Mouse (Mus musculus) lung, adult 2 months (tissue): ENCODE measurements around the gene Syn3. TPM values are rescaled to one million over a fixed set of nuclear protein-coding genes. Genes with fewer than 3 reads are reported as not detected.
"Not testable (repeated sequence)": the region's sequence is repeated elsewhere in the genome, so short reads cannot be mapped to it uniquely, and the experiment has no call there.

ENCODE experiments used
- DNase-seq: peaks from one replicate; pipeline ENCODE4 v3.0.0; 2022
- H3K4me1 ChIP-seq: fragments of 200-500 bp; 2 replicates; pipeline ENCODE4 v1.6.1; 2011; ENCODE audit warnings: low read length; ENCODE audit not compliant: control insufficient read depth, insufficient read depth
- H3K4me3 ChIP-seq: fragments of 200-500 bp; replicated peaks from 2 replicates; pipeline ENCODE3; 2011; ENCODE audit warnings: low read depth, mild to moderate bottlenecking, control low read depth, low read length; ENCODE audit errors: extremely low read depth
- CTCF ChIP-seq: fragments of 200-500 bp; IDR thresholded peaks from 2 replicates; pipeline ENCODE4 v1.5.1; 2011; ENCODE audit warnings: mild to moderate bottlenecking, low read length, control low read depth; ENCODE audit not compliant: insufficient read depth
- POLR2A ChIP-seq: fragments of 200-500 bp; IDR thresholded peaks from 2 replicates; pipeline ENCODE4 v1.6.1; 2011; ENCODE audit warnings: low read depth, mild to moderate bottlenecking, control low read depth, low read length, borderline replicate concordance; ENCODE audit errors: extremely low read depth
- WGBS: fragments of 180-500 bp; shearing (Covaris S2); methylation state at CpG from one replicate; pipeline ENCODE4 v1.1.7; 2018; 5-methylcytosine and 5-hydroxymethylcytosine counted together
- polyA plus RNA-seq: library from polyadenylated mRNA; depleted of rRNA; stranded (reverse); fragments of >200 nt; gene quantifications from 2 replicates; pipeline ENCODE4 v1.2.3, GENCODE M21; 2012

The Syn3 gene
- polyA plus RNA-seq, 1 experiment, result 1.1 TPM

DNA sequence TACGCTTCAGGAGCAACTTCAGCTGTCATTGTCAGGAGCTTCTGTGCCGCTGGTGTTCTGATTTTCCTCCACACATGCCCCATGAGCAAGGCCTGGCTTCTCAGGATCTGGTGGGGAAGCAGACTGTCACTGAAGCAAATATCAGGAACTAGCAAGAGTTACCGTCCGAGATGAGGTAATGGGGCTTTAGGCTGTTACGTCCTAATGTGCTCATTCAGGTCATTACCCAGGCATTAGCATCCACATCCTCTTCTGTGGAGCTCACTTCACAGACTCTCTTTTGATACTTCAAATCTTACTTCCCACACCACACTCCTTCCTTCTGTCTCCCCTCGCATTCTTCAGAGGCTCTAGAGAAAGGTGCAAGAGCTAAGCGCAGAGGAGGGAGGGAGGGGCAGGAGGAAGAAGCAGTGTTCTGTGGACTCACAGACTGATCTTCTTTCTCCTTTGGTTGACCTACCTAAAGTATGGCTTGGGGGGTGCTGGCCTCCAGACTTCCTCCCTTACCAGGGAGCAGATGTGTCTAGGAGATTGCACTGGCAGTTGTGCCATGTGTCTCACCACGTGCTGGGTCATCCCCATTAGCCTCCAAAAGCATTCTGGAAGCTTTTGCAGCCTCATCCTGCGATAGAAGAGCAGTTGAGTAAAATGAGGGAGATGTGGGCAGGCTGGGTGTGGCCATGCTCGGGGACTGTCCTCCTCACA is 445.7 kb downstream of the Syn3 start:
- no peak overlapping the region for H3K4me3 ChIP-seq
- WGBS, result 83% methylated on average over 10 of the region's 10 CpGs
- H3K4me1 ChIP-seq, result no peaks in the 10 kb centered on the region
- TF ChIP-seq POLR2A (no peak), CTCF (no peak)
- no peak for DNase-seq

DNA sequence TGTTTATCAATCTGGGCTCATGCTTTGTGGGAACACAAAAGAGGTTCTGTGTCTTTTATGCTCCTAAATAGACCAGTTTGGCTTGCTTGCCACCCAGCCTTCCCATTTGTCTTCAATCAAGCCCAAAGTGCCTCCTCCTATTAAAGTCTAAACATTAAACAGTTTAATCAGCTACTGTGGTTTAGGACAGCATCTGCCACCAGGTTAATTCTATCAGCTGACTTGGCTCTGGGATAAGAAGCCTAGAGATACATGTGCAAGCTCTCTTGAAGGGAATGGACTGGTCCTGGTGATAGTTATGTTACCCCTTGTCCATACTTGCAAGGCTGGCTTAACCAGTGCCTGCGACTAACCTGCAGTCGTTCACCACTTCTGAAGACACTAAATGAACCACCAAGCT is 448.2 kb downstream of the Syn3 start:
- WGBS, result 84% methylated on average over 2 of the region's 2 CpGs
- H3K4me3 ChIP-seq, result no peak overlapping the region

DNA sequence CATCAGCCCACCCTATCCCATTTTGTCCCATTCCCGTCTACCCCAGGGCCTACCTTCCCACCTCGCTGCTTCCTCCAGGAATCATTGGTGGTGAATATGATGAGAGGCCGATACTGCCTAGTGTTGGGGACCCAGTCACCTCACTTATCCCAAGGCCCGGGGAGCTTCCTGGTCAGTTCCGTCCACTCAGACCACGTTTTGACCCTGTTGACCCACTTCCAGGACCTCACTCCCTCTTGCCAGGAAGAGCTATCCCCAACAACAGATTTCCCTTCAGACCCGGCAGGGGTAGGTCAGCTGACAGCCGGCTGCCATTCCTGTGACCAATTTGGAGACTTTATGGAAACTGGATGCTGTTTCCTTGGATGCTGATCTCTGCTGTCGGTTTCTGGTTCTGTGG is 450.9 kb downstream of the Syn3 start:
- no peak for TF ChIP-seq POLR2A
- TF ChIP-seq CTCF, result no peak
- DNase-seq, result no peak
- H3K4me3 ChIP-seq, result no peak overlapping the region
- H3K4me1 ChIP-seq, result peaks cover 2% of the 10 kb centered on the region
- WGBS, result 83% methylated on average over 9 of the region's 9 CpGs

More for the DNA sequence above, 448.2 kb downstream of the Syn3 start:
- no peak for DNase-seq
- TF ChIP-seq CTCF (no peak), POLR2A (no peak)
- no peaks in the 10 kb centered on the region for H3K4me1 ChIP-seq

DNA sequence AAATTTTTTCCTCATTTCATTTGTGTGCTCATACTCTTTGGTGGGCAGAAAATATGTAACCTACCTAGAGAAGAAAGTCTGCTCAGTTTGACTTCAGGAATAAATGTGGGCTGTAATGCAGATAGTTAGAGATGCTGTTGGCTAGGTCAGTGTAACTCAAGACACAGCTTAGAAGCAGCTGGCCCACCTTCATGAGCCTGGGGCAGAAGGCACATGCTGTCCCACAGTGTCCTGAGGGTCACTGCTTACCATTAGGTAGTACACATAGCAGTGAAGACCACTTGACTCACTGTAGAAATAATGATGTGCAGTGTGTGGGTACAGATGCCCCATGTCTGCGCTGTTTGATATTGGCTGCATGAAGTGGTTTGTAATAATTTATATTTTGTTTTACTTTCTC is 452.3 kb downstream of the Syn3 start:
- 98% methylated on average over 1 of the region's 1 CpGs for WGBS
- H3K4me1 ChIP-seq, result peaks cover 2% of the 10 kb centered on the region
- no peak for DNase-seq
- no peak overlapping the region for H3K4me3 ChIP-seq
- TF ChIP-seq CTCF (no peak), POLR2A (no peak)

DNA sequence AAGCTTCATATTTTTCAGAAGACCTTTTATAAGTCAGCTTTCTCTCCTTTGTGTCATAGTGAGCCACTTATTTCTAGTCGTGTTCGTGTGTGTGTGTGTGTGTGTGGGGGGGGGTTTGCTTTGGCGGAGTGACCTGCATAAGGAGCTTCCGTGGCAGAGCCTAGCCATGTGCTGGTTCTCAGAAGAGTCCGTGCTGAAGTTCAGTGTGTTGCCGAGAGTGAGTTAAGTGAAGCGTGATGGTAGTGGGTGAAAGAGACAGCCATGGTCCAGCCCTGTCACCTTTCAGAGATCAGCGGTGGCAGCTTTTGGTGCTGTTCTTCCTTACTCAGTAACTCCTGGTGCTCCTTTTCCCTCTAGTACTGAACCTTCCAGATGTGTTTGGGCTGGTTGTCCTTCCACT is 454.6 kb downstream of the Syn3 start:
- DNase-seq, result no peak
- Histone ChIP-seq H3K4me3 (no peak overlapping the region), H3K4me1 (peaks cover 2% of the 10 kb centered on the region)
- TF ChIP-seq CTCF (no peak), POLR2A (no peak)
- 89% methylated on average over 8 of the region's 8 CpGs for WGBS

DNA sequence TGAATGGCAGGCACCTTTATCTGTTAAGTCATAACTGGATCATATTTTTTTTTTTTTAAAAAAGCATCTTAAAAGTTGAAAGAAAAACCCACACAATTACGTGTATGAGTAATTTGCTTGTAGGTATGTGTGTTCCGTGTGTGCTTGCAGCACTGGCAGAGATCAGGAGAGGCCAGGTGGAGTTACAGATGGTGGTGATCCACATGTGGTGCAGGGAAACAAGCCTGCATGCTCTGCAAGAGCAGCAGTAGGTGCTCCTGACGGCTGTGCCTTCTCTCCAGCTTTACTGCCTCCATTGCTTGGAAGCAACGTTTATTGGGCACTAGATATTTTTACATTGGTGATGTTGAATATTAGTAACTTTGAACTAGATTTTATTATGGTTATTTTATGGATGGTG is 455.0 kb downstream of the Syn3 start:
- WGBS, result 86% methylated on average over 4 of the region's 4 CpGs
- peaks cover 2% of the 10 kb centered on the region for H3K4me1 ChIP-seq
- no peak for TF ChIP-seq CTCF
- no peak for TF ChIP-seq POLR2A
- DNase-seq, result no peak
- no peak overlapping the region for H3K4me3 ChIP-seq

DNA sequence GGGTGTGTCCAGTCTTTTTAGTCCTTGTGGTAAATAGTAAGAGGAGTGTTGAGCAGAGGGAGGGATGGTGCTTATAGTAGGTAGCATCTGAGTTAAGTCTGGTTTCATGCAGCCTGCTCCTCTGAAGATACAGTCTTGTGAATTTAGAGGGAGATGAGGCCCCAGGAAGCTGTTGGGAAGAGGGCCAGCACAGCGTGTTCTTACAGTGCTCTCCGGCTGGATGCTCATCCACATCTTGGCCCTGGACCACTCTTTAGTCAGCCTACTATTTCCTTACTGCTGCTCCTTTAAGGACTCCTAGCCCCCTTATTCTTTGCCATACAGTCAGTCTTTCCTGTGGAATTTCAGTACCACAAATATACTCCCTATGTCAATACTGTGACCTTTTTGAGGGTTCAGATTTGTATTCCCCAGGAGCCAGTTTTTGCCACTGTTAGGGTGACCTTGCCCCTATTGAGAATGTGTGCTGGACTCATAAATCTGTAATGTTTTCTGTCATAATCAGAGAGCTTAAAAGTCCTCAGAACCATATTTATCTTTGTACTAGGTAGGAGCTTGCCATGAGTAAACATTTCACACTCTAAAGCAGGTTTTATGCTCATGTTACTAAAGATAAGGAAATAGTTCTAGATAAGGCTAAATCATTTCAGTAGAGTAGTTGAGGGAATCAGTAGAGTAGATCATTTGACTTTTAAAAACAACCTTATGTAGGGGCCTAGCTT is 464.5 kb downstream of the Syn3 start:
- Histone ChIP-seq H3K4me3 (no peak overlapping the region), H3K4me1 (no peaks in the 10 kb centered on the region)
- TF ChIP-seq CTCF, result no peak
- TF ChIP-seq POLR2A, result no peak
- no peak for DNase-seq
- 42% methylated on average over 2 of the region's 2 CpGs for WGBS

DNA sequence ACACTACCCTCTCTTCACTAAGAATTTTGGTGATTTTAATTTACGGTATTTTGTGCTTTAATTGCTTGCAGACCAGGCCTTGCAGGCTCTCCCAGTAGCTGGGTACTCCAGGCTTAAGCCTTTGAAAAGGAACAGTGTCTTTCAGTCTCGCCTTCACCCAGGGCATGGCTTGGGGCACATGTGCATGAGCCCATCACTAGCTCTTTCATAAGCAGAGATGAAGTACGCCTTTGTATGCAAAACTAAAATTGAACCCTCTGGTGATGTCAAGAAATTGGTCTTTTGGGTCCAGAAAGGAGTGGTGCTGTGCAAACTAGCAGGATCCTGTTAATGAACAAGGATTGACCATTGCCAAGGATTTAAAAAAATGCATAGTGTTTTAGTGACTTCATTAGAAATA is 466.2 kb downstream of the Syn3 start:
- no peak overlapping the region for H3K4me3 ChIP-seq
- TF ChIP-seq CTCF, result no peak
- TF ChIP-seq POLR2A, result no peak
- DNase-seq, result no peak
- no peaks in the 10 kb centered on the region for H3K4me1 ChIP-seq
- WGBS, result 92% methylated on average over 3 of the region's 3 CpGs

DNA sequence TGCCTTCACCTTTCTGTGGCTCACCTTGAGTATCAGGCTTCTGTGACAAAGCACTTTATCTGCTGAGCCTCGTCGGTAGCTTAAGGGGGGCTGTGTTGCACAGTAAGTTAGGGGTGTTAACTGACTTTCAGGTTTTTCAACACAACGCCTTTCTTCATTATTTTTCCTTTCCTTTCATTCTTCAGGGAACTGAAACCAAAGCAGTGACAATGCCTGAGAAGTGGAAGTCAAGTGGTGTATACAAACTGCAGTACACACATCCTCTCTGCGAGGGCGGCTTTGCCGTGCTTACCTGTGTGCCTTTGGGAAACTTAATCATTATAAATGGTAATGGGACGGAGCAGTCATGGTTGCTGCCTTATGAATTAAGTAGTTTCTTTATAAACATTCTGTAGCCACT is 468.0 kb downstream of the Syn3 start:
- 73% methylated on average over 7 of the region's 7 CpGs for WGBS

DNA sequence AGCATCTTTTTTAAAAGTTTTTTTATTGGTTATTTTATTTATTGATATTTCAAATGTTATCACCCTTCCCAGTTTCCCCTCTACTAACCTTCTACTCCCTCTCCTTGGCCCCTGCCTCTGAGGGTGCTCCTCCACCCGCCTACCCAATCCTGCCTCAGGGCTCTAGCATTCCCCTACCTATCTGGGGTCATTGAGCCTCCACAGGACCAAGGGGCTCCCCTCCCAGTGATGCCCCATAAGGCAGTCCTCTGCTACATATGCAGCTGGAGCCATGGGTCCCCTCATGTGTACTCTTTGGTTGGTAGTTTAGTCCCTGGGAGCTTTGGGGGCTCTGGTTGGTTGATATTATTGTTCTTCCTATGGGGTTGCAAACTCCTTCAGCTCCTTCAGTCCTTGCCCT is 471.9 kb downstream of the Syn3 start:
- DNase-seq, H3K4me3 ChIP-seq, H3K4me1 ChIP-seq: not testable (repeated sequence)
- WGBS, result 80% methylated on average over 1 of the region's 1 CpGs

More for the DNA sequence above, 468.0 kb downstream of the Syn3 start:
- no peaks in the 10 kb centered on the region for H3K4me1 ChIP-seq
- no peak overlapping the region for H3K4me3 ChIP-seq
- no peak for TF ChIP-seq CTCF
- no peak for TF ChIP-seq POLR2A
- no peak for DNase-seq
